Mouse (Mus musculus) embryonic facial prominence, embryonic 10.5 days (tissue): Measurements from ENCODE around the gene Cstad. TPM values are rescaled to one million over a fixed set of nuclear protein-coding genes. Genes with fewer than 3 reads are reported as not detected.

ENCODE experiments used
- DNase-seq: peaks from one replicate; pipeline ENCODE4 v3.0.0-alpha.2; 2017; ENCODE audit warnings: low spot score
- H3K27ac ChIP-seq: fragments of 300-500 bp; sonication (generic); replicated peaks from 2 replicates; pipeline ENCODE4 v1.5.1; 2016; ENCODE audit warnings: mild to moderate bottlenecking
- H3K27me3 ChIP-seq: fragments of 300-500 bp; sonication (generic); replicated peaks from 2 replicates; pipeline ENCODE4 v1.6.1; 2016; ENCODE audit warnings: low read depth, mild to moderate bottlenecking; ENCODE audit not compliant: poor library complexity, severe bottlenecking
- H3K36me3 ChIP-seq: fragments of 300-500 bp; sonication (generic); replicated peaks from 2 replicates; pipeline ENCODE4 v1.6.1; 2016; ENCODE audit warnings: mild to moderate bottlenecking, moderate library complexity
- H3K4me1 ChIP-seq: fragments of 300-500 bp; sonication (generic); 2 replicates; pipeline ENCODE4 v1.6.1; 2016
- H3K4me3 ChIP-seq: fragments of 300-500 bp; sonication (generic); 2 replicates; pipeline ENCODE4 v1.5.1; 2016; ENCODE audit warnings: mild to moderate bottlenecking, moderate library complexity
- H3K9me3 ChIP-seq: fragments of 300-500 bp; sonication (generic); 2 replicates; pipeline ENCODE4 v1.6.1; 2016; ENCODE audit warnings: mild to moderate bottlenecking
- WGBS: fragments of 180-500 bp; shearing (Covaris S2); methylation state at CpG from one replicate; pipeline ENCODE4 v1.1.7; 2016; 5-methylcytosine and 5-hydroxymethylcytosine counted together
- polyA plus RNA-seq: library from polyadenylated mRNA; unstranded; fragments of >200 nt; fragmentation: Nextera tagmentation; extraction: Ambion mirVana; gene quantifications from 2 replicates; pipeline ENCODE4 v1.2.1, GENCODE M21; 2016

Gene Cstad
- polyA plus RNA-seq, 1 experiment from 2014 or later = 0.86 TPM

DNA sequence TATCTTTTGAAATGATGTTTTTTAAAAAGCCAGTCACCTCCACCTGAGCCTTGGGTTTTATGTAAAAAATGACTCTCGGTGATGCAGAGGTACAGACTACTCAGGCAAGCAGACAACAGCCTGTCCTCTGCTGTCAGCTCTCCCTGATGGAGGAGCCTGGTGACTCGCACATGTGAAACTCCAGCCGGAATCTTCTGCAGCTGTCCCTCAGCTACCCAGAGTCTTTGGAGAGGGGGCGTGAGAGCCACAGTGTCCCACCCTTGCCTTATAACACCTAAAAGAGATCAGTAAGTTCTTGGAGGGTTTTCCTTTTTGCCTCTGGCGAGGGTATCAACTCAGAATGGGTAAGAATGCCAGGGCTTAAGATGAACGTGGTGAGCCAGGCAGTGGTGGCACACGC lies 48.6 kb downstream of the Cstad start:
- H3K27me3 ChIP-seq = no peaks in the 10 kb centered on the region
- no peaks in the 10 kb centered on the region for H3K36me3 ChIP-seq
- H3K9me3 ChIP-seq = no peaks in the 10 kb centered on the region
- peak overlapping the region; percentile 88 for H3K27ac ChIP-seq
- DNase-seq = no peak
- no peak overlapping the region for H3K4me3 ChIP-seq
- WGBS = 80% methylated on average over 7 of the region's 7 CpGs
- peaks cover 76% of the 10 kb centered on the region for H3K4me1 ChIP-seq

DNA sequence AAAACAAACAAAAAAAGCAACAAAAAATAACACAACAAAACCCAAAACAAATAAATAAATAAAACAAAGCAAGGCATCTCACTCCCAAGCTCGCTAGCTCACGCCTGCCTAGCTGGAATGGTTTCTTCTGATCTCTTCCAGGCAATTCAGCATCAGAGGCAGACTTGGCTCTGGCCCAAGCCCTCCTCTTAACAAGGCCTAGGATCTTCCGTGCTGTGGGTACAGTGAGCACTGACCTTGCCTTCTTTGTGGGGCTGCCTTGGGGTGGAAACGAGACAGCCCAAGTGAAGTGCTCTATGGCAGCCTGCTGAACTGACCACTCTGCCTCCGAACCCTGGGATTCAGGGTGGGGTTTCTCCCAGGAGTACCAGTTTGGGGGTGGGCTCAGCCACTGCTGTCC lies 52.0 kb downstream of the Cstad start:
- no peaks in the 10 kb centered on the region for H3K27me3 ChIP-seq
- WGBS = 53% methylated on average over 5 of the region's 5 CpGs
- no peaks in the 10 kb centered on the region for H3K36me3 ChIP-seq
- H3K4me1 ChIP-seq = peaks cover 77% of the 10 kb centered on the region
- H3K9me3 ChIP-seq = no peaks in the 10 kb centered on the region
- peak overlapping the region; percentile 88 for H3K27ac ChIP-seq
- DNase-seq = no peak
- H3K4me3 ChIP-seq = peak overlapping the region; percentile 42

DNA sequence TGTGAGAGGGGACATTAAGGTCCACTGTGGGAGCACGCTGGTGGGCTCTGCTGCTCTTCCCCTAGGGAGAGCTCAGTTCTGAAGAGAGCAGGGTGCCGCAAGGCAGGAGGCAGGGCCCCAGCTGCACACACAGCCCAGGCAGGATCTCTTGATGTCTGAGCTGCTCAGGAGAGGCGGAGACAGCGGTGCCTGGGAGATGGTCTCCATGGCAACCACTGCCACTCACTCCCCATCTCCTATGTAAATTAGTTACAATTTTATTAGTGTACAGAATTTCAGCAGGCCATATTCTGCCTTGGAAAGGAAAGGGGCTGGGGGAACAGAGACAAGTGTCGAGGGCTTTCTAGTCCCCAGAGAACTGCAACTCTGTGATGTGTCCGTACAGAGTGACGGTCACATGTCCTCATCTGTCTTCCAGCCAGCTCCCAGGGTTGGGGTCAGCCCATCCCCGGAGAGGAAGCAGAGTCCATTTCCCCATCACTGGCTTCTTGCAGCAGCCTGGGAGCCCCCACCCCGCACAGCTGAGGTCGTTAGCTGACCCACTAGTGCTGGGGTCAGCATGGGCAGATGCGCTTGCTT lies 52.6 kb downstream of the Cstad start:
- H3K27me3 ChIP-seq = no peaks in the 10 kb centered on the region
- H3K36me3 ChIP-seq = no peaks in the 10 kb centered on the region
- DNase-seq = peak; percentile 81
- H3K4me1 ChIP-seq = peaks cover 77% of the 10 kb centered on the region
- peak overlapping the region; percentile 88 for H3K27ac ChIP-seq
- WGBS = 7% methylated on average over 11 of the region's 11 CpGs
- peak overlapping the region; percentile 42 for H3K4me3 ChIP-seq
- H3K9me3 ChIP-seq = no peaks in the 10 kb centered on the region

DNA sequence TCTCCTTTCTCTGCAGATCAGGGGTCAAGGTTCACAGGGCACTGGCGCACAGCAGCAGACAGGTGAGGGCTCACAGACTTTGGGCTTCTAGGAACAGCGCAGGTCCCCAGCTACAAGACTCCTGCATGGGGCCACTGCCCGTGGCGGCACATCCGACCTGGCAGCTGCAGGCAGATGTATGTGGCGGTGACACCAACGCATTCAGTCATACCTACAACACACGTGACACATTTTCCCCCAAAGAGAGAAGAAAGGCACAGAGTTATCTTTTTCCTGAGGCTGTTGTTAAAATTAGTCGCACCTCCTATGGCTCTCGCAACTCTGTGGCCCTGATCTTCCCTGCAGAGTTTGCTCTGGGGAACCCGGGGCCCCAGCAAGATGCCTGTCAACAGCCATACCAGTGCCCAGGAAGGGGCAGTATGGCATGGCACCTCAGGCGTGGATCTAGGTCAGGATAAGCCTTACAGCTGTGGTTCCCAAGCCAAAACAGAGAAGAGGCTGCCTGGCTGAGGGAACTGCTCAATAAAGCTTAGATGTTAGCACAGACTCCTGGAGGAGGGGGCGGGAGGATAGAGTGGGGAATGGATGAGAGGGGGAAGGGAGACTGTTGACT lies 53.1 kb downstream of the Cstad start:
- Histone ChIP-seq H3K36me3 (no peaks in the 10 kb centered on the region), H3K9me3 (no peaks in the 10 kb centered on the region), H3K27me3 (no peaks in the 10 kb centered on the region), H3K4me3 (peak overlapping the region; percentile 42), H3K27ac (peak overlapping the region; percentile 88), H3K4me1 (peaks cover 77% of the 10 kb centered on the region)
- 23% methylated on average over 13 of the region's 13 CpGs for WGBS
- DNase-seq = no peak

DNA sequence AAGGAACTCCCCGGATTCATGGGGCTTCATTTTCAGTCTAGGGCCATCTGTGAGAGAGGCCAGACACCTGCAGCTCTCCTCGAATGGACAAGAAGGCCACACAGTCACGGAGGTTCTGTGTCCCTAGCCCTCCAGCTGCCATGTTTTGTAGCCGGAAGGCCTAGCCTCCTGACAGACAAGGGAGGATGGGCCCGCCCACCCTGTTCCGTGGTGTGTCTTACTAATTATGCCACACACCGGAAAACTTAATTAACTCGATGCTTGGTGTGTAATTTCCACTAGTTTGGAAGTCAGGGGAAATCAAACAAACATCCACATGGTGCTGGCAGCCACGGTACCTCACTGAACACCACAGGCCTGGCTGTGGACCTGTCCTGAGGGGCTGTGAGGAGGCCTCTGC lies 55.4 kb downstream of the Cstad start:
- DNase-seq = no peak
- no peaks in the 10 kb centered on the region for H3K36me3 ChIP-seq
- no peaks in the 10 kb centered on the region for H3K27me3 ChIP-seq
- H3K27ac ChIP-seq = peak overlapping the region; percentile 79
- peaks cover 91% of the 10 kb centered on the region for H3K4me1 ChIP-seq
- 59% methylated on average over 9 of the region's 9 CpGs for WGBS
- H3K9me3 ChIP-seq = no peaks in the 10 kb centered on the region
- no peak overlapping the region for H3K4me3 ChIP-seq

DNA sequence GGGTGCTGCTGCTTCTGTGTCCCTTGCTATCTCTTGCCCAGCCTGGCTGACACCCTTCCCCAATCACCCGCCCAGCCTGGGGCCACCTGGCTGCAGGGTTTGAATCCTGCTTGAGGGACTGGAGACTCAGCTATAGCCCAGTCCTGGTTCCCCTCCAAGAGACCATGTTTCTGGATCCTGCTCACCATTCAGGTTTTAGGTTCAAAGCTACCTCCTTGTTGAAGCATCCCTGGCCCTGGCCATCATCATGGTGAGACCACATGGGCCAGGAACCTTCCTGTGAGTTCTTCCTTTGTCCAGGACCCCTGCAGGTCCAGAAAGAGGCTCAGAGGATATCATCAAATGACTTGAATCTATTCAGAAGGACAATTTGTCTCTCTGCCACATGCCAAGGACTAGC lies 57.0 kb downstream of the Cstad start:
- H3K36me3 ChIP-seq = no peaks in the 10 kb centered on the region
- H3K27ac ChIP-seq = peak overlapping the region; percentile 96
- no peak for DNase-seq
- no peaks in the 10 kb centered on the region for H3K9me3 ChIP-seq
- H3K4me3 ChIP-seq = 0 out of 2 replicates have a peak overlapping the region, but pooled peaks have one; percentile 35
- 94% methylated on average over 1 of the region's 1 CpGs for WGBS
- H3K4me1 ChIP-seq = peaks cover 89% of the 10 kb centered on the region
- no peaks in the 10 kb centered on the region for H3K27me3 ChIP-seq

DNA sequence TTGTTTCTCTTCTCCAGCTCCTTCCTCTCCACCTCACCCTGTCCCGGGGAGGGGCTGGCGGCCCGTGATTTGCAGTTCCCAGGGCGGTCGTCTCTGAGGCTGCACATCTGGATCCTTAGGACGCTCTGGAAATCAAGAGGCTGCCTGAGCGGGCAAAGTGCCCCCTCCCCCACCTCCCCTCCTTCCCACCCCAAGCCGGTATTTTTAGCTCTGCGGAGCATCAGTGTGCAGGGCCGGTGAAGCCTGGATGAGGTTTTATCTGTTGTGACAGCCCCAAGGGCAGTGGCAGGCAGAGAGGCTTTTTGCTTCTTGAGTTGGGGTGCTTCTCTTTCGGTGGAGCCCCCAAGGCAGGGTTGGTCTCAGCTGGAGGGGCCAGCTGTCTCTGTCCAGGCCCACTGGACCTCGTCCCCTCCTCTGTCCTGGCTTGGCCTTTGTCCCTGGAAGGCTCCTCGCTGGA lies 57.8 kb downstream of the Cstad start:
- Histone ChIP-seq H3K4me1 (peaks cover 89% of the 10 kb centered on the region), H3K4me3 (peak overlapping the region; percentile 35), H3K27me3 (no peaks in the 10 kb centered on the region), H3K9me3 (no peaks in the 10 kb centered on the region), H3K27ac (peak overlapping the region; percentile 96), H3K36me3 (no peaks in the 10 kb centered on the region)
- DNase-seq = peak; percentile 89
- 2% methylated on average over 13 of the region's 13 CpGs for WGBS

DNA sequence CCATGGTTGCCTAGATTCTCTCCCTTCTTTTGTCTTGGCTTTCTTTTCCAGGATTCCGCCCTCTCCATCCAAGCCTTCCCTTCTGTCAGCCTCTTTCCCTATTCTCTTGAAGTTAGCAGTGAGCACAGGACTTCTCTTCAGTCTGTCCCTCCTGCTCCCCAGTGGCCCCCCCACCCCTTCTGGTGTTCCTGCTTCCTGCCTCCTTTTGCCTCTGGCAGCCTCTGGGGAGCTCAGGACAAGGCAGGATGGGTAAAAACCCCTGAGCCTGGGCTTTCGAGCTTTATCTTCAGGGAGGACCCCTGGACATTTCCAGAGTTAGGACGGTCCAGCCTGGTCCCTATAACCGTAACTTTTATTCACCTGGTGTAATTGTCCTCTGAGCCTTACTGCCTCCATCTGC lies 58.2 kb downstream of the Cstad start:
- H3K36me3 ChIP-seq = no peaks in the 10 kb centered on the region
- WGBS = 58% methylated on average over 4 of the region's 4 CpGs
- no peak for DNase-seq
- peak overlapping the region; percentile 35 for H3K4me3 ChIP-seq
- peaks cover 89% of the 10 kb centered on the region for H3K4me1 ChIP-seq
- peak overlapping the region; percentile 96 for H3K27ac ChIP-seq
- H3K27me3 ChIP-seq = no peaks in the 10 kb centered on the region
- H3K9me3 ChIP-seq = no peaks in the 10 kb centered on the region

DNA sequence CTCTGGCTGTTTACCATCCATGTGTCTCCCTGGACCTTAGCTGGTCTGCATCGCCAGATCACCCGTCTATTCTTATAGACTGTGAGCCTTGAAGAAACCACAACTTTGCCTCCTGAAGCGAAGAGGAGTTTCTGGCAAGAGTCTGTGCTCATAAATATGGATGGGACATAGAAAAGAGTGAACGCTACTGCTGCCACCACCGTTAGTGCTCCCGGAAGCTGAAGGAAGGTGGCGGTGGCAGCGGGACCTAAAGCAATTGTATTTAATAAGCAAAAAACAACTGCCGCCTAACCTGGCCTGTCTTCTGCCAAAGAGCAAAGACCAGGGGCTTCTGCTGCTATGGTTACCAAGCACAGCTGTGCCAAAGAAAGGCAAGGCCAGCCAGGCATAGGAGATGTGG lies 59.3 kb downstream of the Cstad start:
- no peaks in the 10 kb centered on the region for H3K27me3 ChIP-seq
- peaks cover 92% of the 10 kb centered on the region for H3K4me1 ChIP-seq
- peak overlapping the region; percentile 96 for H3K27ac ChIP-seq
- no peaks in the 10 kb centered on the region for H3K9me3 ChIP-seq
- 92% methylated on average over 9 of the region's 9 CpGs for WGBS
- no peak overlapping the region for H3K4me3 ChIP-seq
- no peaks in the 10 kb centered on the region for H3K36me3 ChIP-seq
- DNase-seq = no peak

DNA sequence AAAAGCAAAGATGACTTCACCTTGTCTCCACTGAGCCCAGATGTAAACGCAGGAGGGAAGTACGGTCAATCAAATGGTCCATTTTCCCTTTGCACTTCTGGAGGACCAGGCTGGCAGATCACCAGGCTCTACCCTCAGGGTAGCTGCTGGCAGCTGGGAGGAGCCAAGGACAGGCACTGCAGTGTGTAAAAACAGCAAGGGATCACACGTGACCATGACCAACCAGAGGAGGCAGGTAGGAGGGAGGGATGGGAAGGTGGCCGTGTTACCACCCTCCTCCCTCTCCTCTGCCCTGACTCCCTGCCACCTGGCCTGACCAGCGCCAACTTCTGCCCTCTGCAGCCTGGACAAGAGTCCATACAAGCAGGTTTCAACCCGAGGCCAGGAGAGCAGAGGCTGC lies 59.7 kb downstream of the Cstad start:
- Histone ChIP-seq H3K9me3 (no peaks in the 10 kb centered on the region), H3K4me1 (peaks cover 92% of the 10 kb centered on the region), H3K27ac (peak overlapping the region; percentile 96), H3K4me3 (no peak overlapping the region), H3K36me3 (no peaks in the 10 kb centered on the region), H3K27me3 (no peaks in the 10 kb centered on the region)
- WGBS = 77% methylated on average over 6 of the region's 6 CpGs
- no peak for DNase-seq

DNA sequence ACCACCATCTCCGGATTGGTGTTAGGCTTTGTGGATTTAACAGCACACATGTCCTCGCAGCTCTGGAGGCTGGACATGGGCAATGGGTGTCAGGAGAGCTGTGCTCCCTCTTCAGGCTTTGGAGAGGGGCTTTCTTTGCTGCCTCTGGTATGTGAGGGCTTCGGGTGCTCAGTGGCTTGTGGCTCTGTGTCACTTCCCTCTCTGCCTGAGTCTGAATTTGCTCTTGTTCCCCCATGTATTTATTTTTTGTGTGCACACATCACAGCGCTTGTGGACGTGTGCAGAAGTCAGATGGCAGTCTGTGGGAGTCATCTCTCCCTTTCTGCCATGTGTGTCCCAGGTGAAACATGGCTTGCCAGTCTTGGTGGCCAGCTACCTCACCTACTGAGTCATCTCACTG lies 60.9 kb downstream of the Cstad start:
- Histone ChIP-seq H3K4me1 (peaks cover 92% of the 10 kb centered on the region), H3K9me3 (no peaks in the 10 kb centered on the region), H3K27me3 (no peaks in the 10 kb centered on the region), H3K27ac (peak overlapping the region; percentile 98), H3K36me3 (no peaks in the 10 kb centered on the region), H3K4me3 (no peak overlapping the region)
- WGBS = 87% methylated on average over 5 of the region's 5 CpGs
- no peak for DNase-seq

DNA sequence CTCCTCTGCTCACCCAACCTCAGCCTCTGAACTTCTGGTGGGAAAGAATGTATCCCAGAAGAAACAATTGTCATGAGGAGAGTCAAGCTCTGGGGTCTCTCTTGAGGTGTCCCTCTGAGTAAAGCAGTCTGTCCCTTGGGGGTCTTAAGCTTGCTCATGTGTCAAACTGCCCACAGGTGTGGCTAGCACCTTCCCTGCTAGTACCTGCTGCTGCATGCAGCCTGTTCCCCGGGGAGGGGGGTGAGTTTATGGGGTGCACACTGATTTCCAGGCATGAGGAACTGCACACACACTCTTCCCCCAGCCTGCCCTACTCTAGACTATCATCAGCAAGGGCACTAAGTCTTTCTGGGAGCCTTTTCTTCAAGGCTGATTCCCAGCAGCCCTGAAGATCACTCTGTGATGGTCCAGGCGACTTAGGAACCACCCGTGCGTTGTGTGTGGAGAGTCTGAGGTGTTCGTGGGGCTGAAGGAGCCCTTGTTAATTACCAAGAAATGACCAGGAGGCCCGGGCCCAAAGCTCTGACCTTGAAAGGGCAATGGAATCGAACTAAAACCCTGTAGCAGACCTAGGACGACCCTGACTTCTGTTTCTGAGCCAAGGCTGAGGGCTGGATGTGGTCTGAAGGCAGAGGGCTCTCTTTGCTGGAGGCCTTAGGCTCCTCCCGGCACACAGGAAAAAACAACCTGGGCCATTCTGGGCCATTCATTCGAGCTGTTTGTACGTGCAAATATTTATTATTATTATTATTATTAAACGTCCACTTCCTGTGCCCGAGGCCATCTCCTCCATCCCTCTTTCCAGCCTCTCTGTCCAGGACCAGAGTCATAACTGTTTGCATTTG lies 62.1 kb downstream of the Cstad start:
- no peaks in the 10 kb centered on the region for H3K9me3 ChIP-seq
- peak overlapping the region; percentile 98 for H3K27ac ChIP-seq
- no peaks in the 10 kb centered on the region for H3K36me3 ChIP-seq
- 42% methylated on average over 13 of the region's 13 CpGs for WGBS
- peak overlapping the region; percentile 15; the same call in 1 of the 2 replicates for H3K4me3 ChIP-seq
- no peaks in the 10 kb centered on the region for H3K27me3 ChIP-seq
- H3K4me1 ChIP-seq = peaks cover 92% of the 10 kb centered on the region
- DNase-seq = no peak
